Mouse (Mus musculus): ENCODE measurements around the gene Aasdhppt. TPM values are rescaled to one million over a fixed set of nuclear protein-coding genes. Genes with fewer than 3 reads are reported as not detected.
A peak's percentile ranks its signal among the peaks of the same experiment; 100 is the strongest.

The Aasdhppt gene
- total RNA-seq, 1 experiment, result 38.9 TPM

DNA sequence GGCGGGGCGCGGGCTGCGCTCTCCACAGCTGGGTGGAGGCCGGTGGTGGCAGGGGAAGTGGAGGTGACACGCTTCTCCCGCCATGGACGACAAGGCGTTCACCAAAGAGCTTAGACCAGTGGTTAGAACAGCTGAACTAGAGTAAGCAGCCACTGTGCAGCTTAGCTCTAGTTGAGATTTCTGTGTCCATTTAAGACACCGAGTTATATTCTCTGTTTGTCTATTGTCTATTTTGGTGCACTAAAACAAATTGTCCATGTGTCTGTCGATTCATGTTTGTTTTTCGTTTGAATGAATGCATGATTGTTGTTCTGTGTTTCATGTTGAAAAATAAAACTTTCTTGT is 48.6 kb downstream of the Aasdhppt start:
- Histone ChIP-seq H3K4me1 (ENCODE audit: control insufficient read depth in 2 of 2, insufficient read depth in 2 of 2, low read length in 2 of 2, poor library complexity in 1 of 2) (no peaks in the 10 kb centered on the region), H3K4me3 (ENCODE audit: insufficient read depth in 1 of 2, low read depth in 1 of 2, low read length in 2 of 2, poor library complexity in 1 of 2, severe bottlenecking in 1 of 2) (peak overlapping the region; percentile 70 to 88), H3K9ac (ENCODE audit: insufficient read depth, low read depth, low read length, poor library complexity, severe bottlenecking) (peak overlapping the region; percentile 55), H3K36me3 (ENCODE audit: control insufficient read depth, insufficient read depth, low read length, poor library complexity, severe bottlenecking) (no peaks in the 10 kb centered on the region), H3K27ac (ENCODE audit: insufficient read depth, low read depth, low read length, poor library complexity, severe bottlenecking) (peak overlapping the region; percentile 85; the same call in 1 of the 2 replicates), H3K9me3 (ENCODE audit: control insufficient read depth, insufficient read depth, low read depth, low read length) (no peaks in the 10 kb centered on the region)
- TF ChIP-seq MAFK (IDR thresholded peaks at IDR 0.05; ENCODE audit: insufficient read depth, low read depth, low read length), result no peak
- no peak for TF ChIP-seq ZNF384 (IDR thresholded peaks at IDR 0.05; ENCODE audit: low read depth, low read length)
- no peak for TF ChIP-seq CHD2 (IDR thresholded peaks at IDR 0.05; ENCODE audit: low read depth, low read length)
- TF ChIP-seq HCFC1 (IDR thresholded peaks at IDR 0.05; ENCODE audit: borderline replicate concordance, insufficient read depth, low read length), result no peak
- no peak for TF ChIP-seq ZC3H11A (IDR thresholded peaks at IDR 0.05; ENCODE audit: borderline replicate concordance, low read depth, low read length)
- peak; percentile 36 for DNase-seq (ENCODE audit: low read depth, low spot score)
- in situ Hi-C loops (cut with MboI; ENCODE audit: low sequenced_read_pairs in 2 of 2, unreplicated experiment in 2 of 2), result no loop called here

DNA sequence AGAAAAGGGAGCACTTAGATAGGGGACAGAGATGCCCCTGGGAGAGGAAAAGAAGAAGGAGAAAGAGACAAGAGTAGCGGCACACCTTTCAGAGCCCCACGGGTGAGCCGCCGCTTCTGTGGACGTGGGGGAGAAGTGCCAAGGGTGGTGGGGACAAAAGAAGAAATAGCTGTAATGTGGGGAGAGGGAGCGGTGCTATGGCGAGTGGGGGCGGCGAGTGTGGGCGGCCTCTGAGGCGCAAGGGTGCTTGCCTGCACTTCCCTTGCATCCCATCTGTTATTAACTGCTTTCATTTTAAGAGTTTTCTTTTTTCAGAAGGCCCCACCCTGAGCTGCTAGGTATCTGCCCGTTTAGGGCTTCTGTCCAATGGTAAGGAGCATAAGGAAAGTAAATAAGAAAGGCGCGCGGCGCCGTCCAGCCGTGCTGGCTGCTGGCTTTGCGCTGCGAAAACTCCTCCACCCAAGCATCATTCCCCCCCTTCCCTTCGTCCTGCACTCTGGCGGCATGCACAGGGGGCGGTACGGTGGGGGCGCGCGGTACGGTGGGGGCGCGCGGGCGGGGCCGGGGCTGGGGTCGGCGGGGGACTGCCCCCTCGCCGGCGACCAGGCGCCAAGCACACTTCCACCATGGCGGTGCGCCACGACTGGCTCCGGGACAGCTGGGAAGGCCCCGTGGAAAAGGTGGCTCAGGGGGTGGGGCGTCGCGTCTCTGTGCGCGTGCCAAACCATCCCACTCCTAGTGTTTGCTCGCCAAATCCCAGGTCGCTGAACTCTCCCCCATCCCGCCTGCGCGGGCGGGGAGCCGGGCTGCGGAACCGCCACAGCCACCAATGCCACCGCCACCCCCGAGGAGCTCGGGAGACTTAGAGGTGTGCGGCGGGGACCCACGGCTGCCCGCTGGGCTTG is 49.2 kb downstream of the Aasdhppt start:
- H3K27ac ChIP-seq (ENCODE audit: insufficient read depth, low read depth, low read length, poor library complexity, severe bottlenecking), result peak overlapping the region; percentile 85

DNA sequence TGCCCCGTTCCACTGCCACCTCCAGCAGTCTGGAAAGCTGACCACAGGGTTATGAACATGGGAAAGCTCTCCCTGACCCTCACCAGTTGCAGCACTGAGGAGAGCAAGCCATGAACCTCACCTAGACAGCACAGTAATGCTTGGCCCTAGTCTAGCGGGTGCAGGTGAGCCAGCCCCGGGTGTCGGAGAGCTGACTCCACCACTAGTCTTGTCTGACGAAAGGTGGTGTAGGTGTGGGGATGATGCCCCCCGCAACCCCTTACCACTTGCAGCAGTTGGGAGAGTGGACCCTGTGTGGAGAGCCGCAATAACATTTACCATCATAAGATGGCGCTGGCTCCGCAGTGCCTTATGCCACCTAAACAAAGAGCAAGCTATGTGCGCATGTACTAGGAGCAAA is 50.2 kb downstream of the Aasdhppt start:
- TF ChIP-seq CHD2 (IDR thresholded peaks at IDR 0.05; ENCODE audit: low read depth, low read length) (no peak), MAFK (IDR thresholded peaks at IDR 0.05; ENCODE audit: insufficient read depth, low read depth, low read length) (no peak), ZNF384 (IDR thresholded peaks at IDR 0.05; ENCODE audit: low read depth, low read length) (no peak), HCFC1 (IDR thresholded peaks at IDR 0.05; ENCODE audit: borderline replicate concordance, insufficient read depth, low read length) (no peak)
- Histone ChIP-seq H3K9ac (ENCODE audit: insufficient read depth, low read depth, low read length, poor library complexity, severe bottlenecking) (no peak overlapping the region), H3K4me3 (ENCODE audit: insufficient read depth in 1 of 2, low read depth in 1 of 2, low read length in 2 of 2, poor library complexity in 1 of 2, severe bottlenecking in 1 of 2) (peak overlapping the region in 1 of 2 experiments; percentile 10; a peak in 1 of 4 replicates), H3K27ac (ENCODE audit: insufficient read depth, low read depth, low read length, poor library complexity, severe bottlenecking) (no peak overlapping the region), H3K4me1 (ENCODE audit: control insufficient read depth in 2 of 2, insufficient read depth in 2 of 2, low read length in 2 of 2, poor library complexity in 1 of 2) (no peaks in the 10 kb centered on the region), H3K9me3 (ENCODE audit: control insufficient read depth, insufficient read depth, low read depth, low read length) (no peaks in the 10 kb centered on the region), H3K36me3 (ENCODE audit: control insufficient read depth, insufficient read depth, low read length, poor library complexity, severe bottlenecking) (no peaks in the 10 kb centered on the region)
- in situ Hi-C loops (cut with MboI; ENCODE audit: low sequenced_read_pairs in 2 of 2, unreplicated experiment in 2 of 2), result no loop called here
- no peak for DNase-seq (ENCODE audit: low read depth, low spot score)

More for the DNA sequence above, 49.2 kb downstream of the Aasdhppt start:
- no peak for DNase-seq (ENCODE audit: low read depth, low spot score)
- Histone ChIP-seq H3K4me3 (ENCODE audit: insufficient read depth in 1 of 2, low read depth in 1 of 2, low read length in 2 of 2, poor library complexity in 1 of 2, severe bottlenecking in 1 of 2) (peak overlapping the region; percentile 70 to 88), H3K9ac (ENCODE audit: insufficient read depth, low read depth, low read length, poor library complexity, severe bottlenecking) (peak overlapping the region; percentile 55), H3K9me3 (ENCODE audit: control insufficient read depth, insufficient read depth, low read depth, low read length) (no peaks in the 10 kb centered on the region), H3K36me3 (ENCODE audit: control insufficient read depth, insufficient read depth, low read length, poor library complexity, severe bottlenecking) (no peaks in the 10 kb centered on the region), H3K4me1 (ENCODE audit: control insufficient read depth in 2 of 2, insufficient read depth in 2 of 2, low read length in 2 of 2, poor library complexity in 1 of 2) (no peaks in the 10 kb centered on the region)
- TF ChIP-seq ZC3H11A (IDR thresholded peaks at IDR 0.05; ENCODE audit: borderline replicate concordance, low read depth, low read length), result no peak
- no peak for TF ChIP-seq ZNF384 (IDR thresholded peaks at IDR 0.05; ENCODE audit: low read depth, low read length)
- no peak for TF ChIP-seq HCFC1 (IDR thresholded peaks at IDR 0.05; ENCODE audit: borderline replicate concordance, insufficient read depth, low read length)
- TF ChIP-seq MAFK (IDR thresholded peaks at IDR 0.05; ENCODE audit: insufficient read depth, low read depth, low read length), result no peak
- no peak for TF ChIP-seq CHD2 (IDR thresholded peaks at IDR 0.05; ENCODE audit: low read depth, low read length)
- in situ Hi-C loops (cut with MboI; ENCODE audit: low sequenced_read_pairs in 2 of 2, unreplicated experiment in 2 of 2), result no loop called here

Other genes starting within 250 kb of the Aasdhppt start
- gene Kbtbd3, start 362 bp upstream of the Aasdhppt start, total RNA-seq (2012; rRNA removed), result 1.3 and 1.5 TPM in 2 replicates
- 14.4 and 21.0 TPM in 2 replicates for gene Msantd4, start 67.1 kb upstream of the Aasdhppt start, total RNA-seq (2012; rRNA removed)